Mouse (Mus musculus) bone marrow, adult 2 months (tissue): ENCODE measurements around the gene Ipo13.

ENCODE experiments used
- CTCF ChIP-seq: fragments of 200-500 bp; IDR thresholded peaks from 2 replicates; pipeline ENCODE4 v1.5.1; 2011; ENCODE audit warnings: low read length, control low read depth; ENCODE audit not compliant: control insufficient read depth, insufficient read depth
- POLR2A ChIP-seq: fragments of 200-500 bp; IDR thresholded peaks from 2 replicates; pipeline ENCODE4 v1.6.1; 2011; ENCODE audit warnings: low read depth, mild to moderate bottlenecking, control low read depth, low read length, borderline replicate concordance; ENCODE audit not compliant: control insufficient read depth

- TF ChIP-seq CTCF (peak; percentile 17; the same call in 1 of the 2 replicates), POLR2A (no peak)
Observed at GRCm38 (mm10) chr4:117891738-117892161, 23.0 kb downstream of the Ipo13 start, which contains the start of gene Dph2.
